Mouse (Mus musculus): ENCODE data around the gene Nek3. TPM values are rescaled to one million over a fixed set of nuclear protein-coding genes. Genes with fewer than 3 reads are reported as not detected.

The Nek3 gene
- total and polyA plus RNA-seq, 2 experiments from 2014 or later: 5.9 to 7.1 TPM

DNA sequence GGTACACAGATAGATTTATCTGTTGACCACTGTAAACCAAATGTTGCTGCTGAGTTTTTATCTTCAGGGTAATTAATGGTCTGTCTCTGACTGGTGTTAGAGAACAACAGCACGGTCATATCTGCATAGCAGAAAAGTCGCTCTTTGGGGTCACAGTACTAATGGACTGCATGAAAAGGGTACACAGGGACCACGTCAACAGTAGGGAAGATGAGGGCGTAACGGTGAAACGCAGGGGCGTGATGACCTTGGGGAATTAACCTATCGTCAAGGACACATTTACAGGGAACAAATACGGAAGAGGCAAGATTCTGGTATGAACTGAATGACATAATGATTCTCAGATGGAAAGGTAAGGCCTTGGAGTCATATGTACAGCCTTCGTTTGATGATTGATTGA is 1.8 kb downstream of the Nek3 start:
- no peaks in the 10 kb centered on the region for H3K27me3 ChIP-seq (ENCODE audit: insufficient read depth, low read length)
- DNase-seq (no peak), ATAC-seq (no peak)
- H3K4me2 ChIP-seq (ENCODE audit: low read depth): no peak overlapping the region
- H3K9ac ChIP-seq: no peak overlapping the region
- no peak for TF ChIP-seq CTCF (IDR thresholded peaks at IDR 0.05; ENCODE audit: low read depth)
- H3K36me3 ChIP-seq (ENCODE audit: insufficient read depth): 0 out of 2 replicates have a peak, but pooled peaks cover 3% of the 10 kb centered on the region
- H3K4me1 ChIP-seq (ENCODE audit: insufficient read depth): no peaks in the 10 kb centered on the region
- H3K9me3 ChIP-seq (ENCODE audit: low read length): no peaks in the 10 kb centered on the region
- H3K4me3 ChIP-seq (ENCODE audit: low read depth, low read length): no peak overlapping the region
- 97% methylated on average over 10 of the region's 10 CpGs for WGBS
- H3K27ac ChIP-seq (ENCODE audit: low read depth, low read length): no peak overlapping the region

DNA sequence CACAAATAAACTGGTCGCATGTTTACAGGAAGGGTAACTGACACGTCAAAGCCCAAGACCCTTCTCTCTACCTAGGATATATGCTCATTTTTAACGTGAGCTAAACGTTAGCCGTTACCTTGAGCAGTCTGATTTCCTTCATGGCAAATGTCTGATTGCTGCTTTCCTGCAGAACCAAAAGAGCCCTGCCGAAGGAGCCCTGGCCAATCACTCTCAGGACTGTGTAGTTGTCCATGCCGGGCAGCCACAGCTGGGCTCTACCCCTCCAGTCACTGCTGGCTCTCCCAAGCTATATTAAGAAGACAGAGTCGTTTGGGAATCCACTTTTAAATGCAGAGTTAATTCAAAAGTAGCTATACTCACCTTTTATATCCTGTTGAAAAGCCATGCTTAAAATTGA is 4.0 kb downstream of the Nek3 start:
- no peak for DNase-seq
- H3K4me2 ChIP-seq (ENCODE audit: low read depth): no peak overlapping the region
- no peaks in the 10 kb centered on the region for H3K9me3 ChIP-seq (ENCODE audit: low read length)
- no peaks in the 10 kb centered on the region for H3K4me1 ChIP-seq (ENCODE audit: insufficient read depth)
- no peak for TF ChIP-seq CTCF (IDR thresholded peaks at IDR 0.05; ENCODE audit: low read depth)
- no peak overlapping the region for H3K27ac ChIP-seq (ENCODE audit: low read depth, low read length)
- no peak overlapping the region for H3K4me3 ChIP-seq (ENCODE audit: low read depth, low read length)
- H3K27me3 ChIP-seq (ENCODE audit: insufficient read depth, low read length): no peaks in the 10 kb centered on the region
- 0 out of 2 replicates have a peak, but pooled peaks cover 9% of the 10 kb centered on the region for H3K36me3 ChIP-seq (ENCODE audit: insufficient read depth)
- no peak overlapping the region for H3K9ac ChIP-seq
- ATAC-seq: no peak
- 91% methylated on average over 8 of the region's 8 CpGs for WGBS

DNA sequence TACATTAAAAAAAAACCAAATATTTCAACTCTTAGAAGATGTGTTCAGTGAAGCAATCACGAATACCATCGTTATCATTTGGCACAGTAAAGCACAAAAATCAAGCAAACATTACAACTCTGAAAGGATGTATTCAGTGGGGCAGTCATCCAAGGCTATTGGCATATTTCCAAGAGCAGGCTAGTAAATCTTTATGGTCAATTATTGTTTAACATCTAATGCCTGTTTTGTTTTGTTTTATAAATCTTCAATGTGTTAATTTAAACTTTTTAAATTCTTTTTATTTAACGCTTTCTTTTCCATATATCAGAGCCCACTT is 15.9 kb downstream of the Nek3 start:
- H3K27me3 ChIP-seq (ENCODE audit: insufficient read depth, low read length): no peaks in the 10 kb centered on the region
- no peaks in the 10 kb centered on the region for H3K4me1 ChIP-seq (ENCODE audit: insufficient read depth)
- no peak for ATAC-seq

DNA sequence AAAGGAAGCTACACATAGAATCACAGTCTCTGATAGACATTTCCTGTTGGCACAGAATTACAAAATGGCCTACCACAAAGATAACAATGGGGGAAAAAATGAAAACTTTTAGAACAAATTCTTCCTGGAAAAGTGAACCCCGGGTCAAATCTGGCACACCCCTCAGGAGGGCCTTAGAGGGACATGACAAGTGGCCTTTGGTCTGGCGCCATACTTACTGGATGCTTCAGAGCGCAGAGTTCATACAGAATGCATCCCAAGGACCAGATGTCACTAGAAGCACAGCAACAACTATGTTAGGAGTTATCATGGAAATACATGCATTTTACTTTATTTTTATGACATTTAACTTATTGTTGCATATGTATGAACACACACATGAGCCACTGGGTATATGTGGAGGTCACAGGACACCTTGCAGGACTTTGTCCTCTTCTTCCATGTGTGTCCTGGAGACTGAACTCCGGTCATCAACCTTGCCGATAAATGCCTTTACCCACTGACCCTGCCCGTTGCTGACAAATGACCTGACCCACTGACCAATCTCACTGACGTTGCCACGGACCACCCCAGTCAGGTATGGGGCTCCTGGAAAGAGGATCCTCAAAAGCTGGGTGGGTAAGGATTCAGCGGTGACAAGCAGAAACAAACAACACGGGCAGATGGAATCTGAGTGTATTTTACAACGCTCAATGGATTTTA is 16.4 kb downstream of the Nek3 start:
- H3K4me3 ChIP-seq (ENCODE audit: low read depth, low read length): no peak overlapping the region
- WGBS: 86% methylated on average over 11 of the region's 11 CpGs
- no peaks in the 10 kb centered on the region for H3K4me1 ChIP-seq (ENCODE audit: insufficient read depth)
- no peak for DNase-seq
- H3K9ac ChIP-seq: no peak overlapping the region
- no peak overlapping the region for H3K4me2 ChIP-seq (ENCODE audit: low read depth)
- H3K36me3 ChIP-seq (ENCODE audit: insufficient read depth): no peaks in the 10 kb centered on the region
- ATAC-seq: no peak
- no peak overlapping the region for H3K27ac ChIP-seq (ENCODE audit: low read depth, low read length)
- no peak for TF ChIP-seq CTCF (IDR thresholded peaks at IDR 0.05; ENCODE audit: low read depth)
- no peaks in the 10 kb centered on the region for H3K27me3 ChIP-seq (ENCODE audit: insufficient read depth, low read length)
- H3K9me3 ChIP-seq (ENCODE audit: low read length): no peaks in the 10 kb centered on the region

More for the DNA sequence above, 15.9 kb downstream of the Nek3 start:
- no peak for TF ChIP-seq CTCF (IDR thresholded peaks at IDR 0.05; ENCODE audit: low read depth)
- Histone ChIP-seq H3K4me3 (ENCODE audit: low read depth, low read length) (no peak overlapping the region), H3K9me3 (ENCODE audit: low read length) (no peaks in the 10 kb centered on the region), H3K4me2 (ENCODE audit: low read depth) (no peak overlapping the region), H3K27ac (ENCODE audit: low read depth, low read length) (no peak overlapping the region), H3K9ac (no peak overlapping the region), H3K36me3 (ENCODE audit: insufficient read depth) (no peaks in the 10 kb centered on the region)
- 53% methylated on average over 3 of the region's 3 CpGs for WGBS
- DNase-seq: no peak

DNA sequence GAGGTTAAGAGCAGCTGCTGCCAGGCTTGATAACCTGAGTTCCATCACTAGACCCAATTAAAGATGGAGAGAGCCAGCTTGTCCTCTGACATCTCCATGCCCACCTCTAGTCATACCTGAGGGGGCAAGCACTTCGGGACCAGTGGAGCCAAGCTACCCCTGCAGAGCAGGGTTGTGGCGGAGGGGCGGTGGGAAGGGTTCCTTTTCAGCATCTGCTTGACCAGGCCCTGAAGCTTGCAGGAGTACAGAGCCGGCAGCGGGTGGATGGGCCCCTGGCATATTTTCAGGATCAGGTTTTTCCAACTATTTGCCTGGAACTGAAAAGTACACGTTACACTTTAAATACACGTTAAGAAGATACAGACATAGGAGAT is 17.9 kb downstream of the Nek3 start:
- no peaks in the 10 kb centered on the region for H3K4me1 ChIP-seq (ENCODE audit: insufficient read depth)
- TF ChIP-seq CTCF (IDR thresholded peaks at IDR 0.05; ENCODE audit: low read depth): no peak
- H3K27ac ChIP-seq (ENCODE audit: low read depth, low read length): no peak overlapping the region
- no peaks in the 10 kb centered on the region for H3K36me3 ChIP-seq (ENCODE audit: insufficient read depth)
- WGBS: 96% methylated on average over 7 of the region's 7 CpGs
- no peaks in the 10 kb centered on the region for H3K9me3 ChIP-seq (ENCODE audit: low read length)
- ATAC-seq: no peak
- no peak for DNase-seq
- no peaks in the 10 kb centered on the region for H3K27me3 ChIP-seq (ENCODE audit: insufficient read depth, low read length)
- H3K9ac ChIP-seq: no peak overlapping the region
- H3K4me3 ChIP-seq (ENCODE audit: low read depth, low read length): no peak overlapping the region
- H3K4me2 ChIP-seq (ENCODE audit: low read depth): no peak overlapping the region

DNA sequence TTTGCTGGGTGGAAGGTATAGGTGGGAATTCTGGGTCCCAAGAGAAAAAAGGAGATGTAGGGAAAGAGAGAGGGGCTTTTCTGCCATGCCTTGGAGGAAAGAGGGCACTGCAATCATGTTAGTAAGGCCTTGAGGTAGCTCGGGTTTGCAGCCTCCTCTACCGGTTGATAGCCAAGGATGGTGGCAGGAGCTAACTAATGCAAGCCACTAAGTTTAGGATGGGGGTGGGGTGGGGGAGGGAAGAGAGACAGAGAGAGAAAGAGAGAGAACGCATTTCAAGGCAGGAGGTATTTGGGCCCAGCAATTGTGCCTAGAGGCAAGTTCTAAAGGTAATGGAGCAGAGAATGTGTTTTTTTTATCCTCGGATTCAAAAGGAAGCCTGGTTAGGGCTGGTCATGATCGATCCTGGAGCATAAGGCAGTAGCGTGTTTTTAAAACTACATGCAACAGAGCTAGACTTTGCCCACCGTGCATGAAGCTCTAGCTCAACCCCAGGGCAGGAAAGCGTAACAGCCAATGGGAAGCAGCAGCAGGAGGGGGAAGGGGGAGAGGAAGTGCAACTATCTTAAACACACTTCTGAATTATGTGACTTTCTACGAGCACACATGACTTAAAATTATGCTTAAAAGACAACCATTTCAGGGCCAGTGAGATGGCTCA is 18.4 kb downstream of the Nek3 start:
- no peaks in the 10 kb centered on the region for H3K27me3 ChIP-seq (ENCODE audit: insufficient read depth, low read length)
- DNase-seq (no peak), ATAC-seq (no peak)
- H3K27ac ChIP-seq (ENCODE audit: low read depth, low read length): no peak overlapping the region
- H3K9ac ChIP-seq: no peak overlapping the region
- no peak overlapping the region for H3K4me3 ChIP-seq (ENCODE audit: low read depth, low read length)
- no peak for TF ChIP-seq CTCF (IDR thresholded peaks at IDR 0.05; ENCODE audit: low read depth)
- no peaks in the 10 kb centered on the region for H3K4me1 ChIP-seq (ENCODE audit: insufficient read depth)
- no peak overlapping the region for H3K4me2 ChIP-seq (ENCODE audit: low read depth)
- no peaks in the 10 kb centered on the region for H3K36me3 ChIP-seq (ENCODE audit: insufficient read depth)
- 82% methylated on average over 9 of the region's 9 CpGs for WGBS
- no peaks in the 10 kb centered on the region for H3K9me3 ChIP-seq (ENCODE audit: low read length)

DNA sequence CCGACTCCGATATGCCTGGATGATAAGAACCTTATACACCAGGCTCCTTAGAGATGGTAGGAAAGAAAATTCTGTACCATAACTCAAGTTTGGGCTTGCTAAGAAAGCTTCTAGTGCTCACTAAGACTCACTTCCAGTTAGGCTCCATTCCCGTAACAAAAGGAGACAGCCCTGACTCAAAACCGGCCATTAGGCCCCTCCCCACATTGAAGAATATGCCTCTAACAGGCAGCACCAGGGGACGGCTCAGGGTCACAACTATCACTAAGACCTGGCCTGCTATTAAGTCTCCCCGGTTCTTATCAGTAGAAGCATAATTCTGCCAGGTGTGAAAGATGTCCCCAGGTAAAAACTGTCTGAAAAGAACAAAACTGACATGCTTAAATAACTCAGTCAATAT is 20.4 kb downstream of the Nek3 start:
- Histone ChIP-seq H3K36me3 (ENCODE audit: insufficient read depth) (peaks cover 6% of the 10 kb centered on the region), H3K9me3 (ENCODE audit: low read length) (no peaks in the 10 kb centered on the region), H3K4me3 (ENCODE audit: low read depth, low read length) (no peak overlapping the region), H3K4me1 (ENCODE audit: insufficient read depth) (no peaks in the 10 kb centered on the region), H3K9ac (no peak overlapping the region), H3K27ac (ENCODE audit: low read depth, low read length) (no peak overlapping the region), H3K4me2 (ENCODE audit: low read depth) (no peak overlapping the region), H3K27me3 (ENCODE audit: insufficient read depth, low read length) (no peaks in the 10 kb centered on the region)
- DNase-seq (no peak), ATAC-seq (no peak)
- no peak for TF ChIP-seq CTCF (IDR thresholded peaks at IDR 0.05; ENCODE audit: low read depth)
- WGBS: 82% methylated on average over 6 of the region's 6 CpGs

Measured in forebrain, postnatal 0 days (tissue).